Comparison of ENCODE assay signal across 19 mouse cellular contexts in the genomic region with DNA sequence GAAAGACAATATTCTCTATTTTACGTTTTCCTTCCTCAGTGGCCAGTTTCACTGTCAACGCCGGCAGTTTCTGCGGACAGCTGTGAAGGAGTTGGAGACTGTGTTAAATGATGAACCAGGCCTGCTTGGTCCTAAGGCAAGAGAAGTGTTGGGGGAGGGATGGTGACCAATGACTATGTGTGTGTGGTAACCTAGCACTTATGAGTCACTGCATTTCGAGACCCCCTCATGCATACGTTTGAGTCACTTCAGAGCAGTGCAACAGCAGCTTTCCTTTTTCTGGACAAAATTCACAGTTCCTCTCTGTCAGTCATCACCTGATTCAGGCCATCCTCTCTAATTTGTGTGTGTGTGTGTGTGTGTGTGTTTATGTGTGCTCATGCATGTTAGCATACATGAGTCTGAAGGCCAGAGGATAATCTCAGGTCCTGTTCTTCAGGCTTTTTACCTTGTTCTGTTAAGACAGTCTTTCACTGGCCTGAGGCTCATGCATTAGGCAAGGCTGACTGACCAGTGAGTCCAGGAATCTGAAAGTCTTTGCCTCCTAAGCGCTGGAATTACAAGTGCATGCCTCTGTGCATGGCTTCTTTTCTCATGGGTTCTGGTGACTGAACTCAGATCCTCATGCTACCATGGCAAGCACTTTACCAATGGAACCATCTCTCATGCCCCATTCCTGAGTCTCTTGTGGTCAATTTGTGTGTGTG. TPM values are rescaled to one million over a fixed set of nuclear protein-coding genes. Genes with fewer than 3 reads are reported as not detected.
"Had no signal": no experiment of that assay in that cellular context is flagged by ENCODE, and none has a peak within 500 bp of the region (broad histone marks: within the 10 kb centered on the region; RNA-seq: fewer than 3 reads in every experiment).

No protein-coding gene starts in this region.

- DNase-seq: kidney, adult 8-10 months; kidney, postnatal 14 days; kidney, postnatal 4 days; layer of hippocampus, adult 9-11 months; layer of hippocampus, postnatal 36 days; liver, embryonic 13.5 days; lung, adult 2 months; lung, postnatal 14 days; lung, postnatal 4 days; thymus, adult 18-20 months; thymus, postnatal 36 days had no signal

- ATAC-seq: midbrain, embryonic 13.5 days; midbrain, embryonic 16.5 days had no signal

RNA-seq across cellular contexts. Expression of gene Gtsf2, which starts 23.4 kb away (rescaled TPM):
- total RNA-seq: layer of hippocampus, adult 18-20 months; layer of hippocampus, postnatal 36 days; left cerebral cortex, adult 2 months; left cerebral cortex, postnatal 10 days; left cerebral cortex, postnatal 36 days; liver, adult 2 months had no signal

RNA-seq across cellular contexts. Expression of gene Gtsf1, which starts 41.4 kb away (rescaled TPM):
- total RNA-seq: layer of hippocampus, adult 18-20 months; layer of hippocampus, postnatal 36 days; left cerebral cortex, adult 2 months; left cerebral cortex, postnatal 10 days; liver, adult 2 months; monocyte, adult 5-6 weeks had no signal
